Mouse (Mus musculus) MEL (cell line): Measurements from ENCODE around the gene Depdc5. TPM values are rescaled to one million over a fixed set of nuclear protein-coding genes. Genes with fewer than 3 reads are reported as not detected.

Experiments
- DNase-seq: peaks from one replicate; pipeline ENCODE4 v3.0.0; 2011; ENCODE audit warnings: low read depth, low spot score
- H3K27ac ChIP-seq: 2 replicates; pipeline ENCODE4 v1.5.1; 2012; ENCODE audit warnings: low read depth, mild to moderate bottlenecking, control low read depth, low read length, moderate library complexity; ENCODE audit not compliant: control insufficient read depth
- H3K27me3 ChIP-seq, 2 experiments: fragments of 150-350 bp in 1 of 2; sonication (generic) in 1 of 2; 2 replicates each; pipeline ENCODE4 v1.6.1; 2012; ENCODE audit warnings: low read length in 2 of 2, mild to moderate bottlenecking in 2 of 2, improper control_type of control experiment in 1 of 2, moderate library complexity in 1 of 2; ENCODE audit not compliant: insufficient read depth in 2 of 2, control insufficient read depth in 1 of 2
- H3K36me3 ChIP-seq, 2 experiments: 2 replicates each; pipeline ENCODE4 v1.6.1; 2012 to 2014; ENCODE audit warnings: low read length in 2 of 2, improper control_type of control experiment in 1 of 2, inconsistent platforms in 1 of 2, mild to moderate bottlenecking in 1 of 2; ENCODE audit not compliant: insufficient read depth in 2 of 2, control insufficient read depth in 1 of 2
- H3K4me1 ChIP-seq, 2 experiments: fragments of 150-350 bp in 1 of 2; sonication (generic) in 1 of 2; 2 replicates each; pipeline ENCODE4 v1.6.1; 2012; ENCODE audit warnings: low read length in 2 of 2, improper control_type of control experiment in 1 of 2, mild to moderate bottlenecking in 1 of 2; ENCODE audit not compliant: insufficient read depth in 2 of 2, control insufficient read depth in 1 of 2
- H3K4me3 ChIP-seq, 2 experiments: fragments of 150-350 bp in 1 of 2; sonication (generic) in 1 of 2; 2 replicates each; pipeline ENCODE4 v1.5.1; 2012; ENCODE audit warnings: low read depth in 2 of 2, low read length in 2 of 2, mild to moderate bottlenecking in 2 of 2, moderate library complexity in 2 of 2, control low read depth in 1 of 2, improper control_type of control experiment in 1 of 2; ENCODE audit not compliant: control insufficient read depth in 1 of 2, insufficient read depth in 1 of 2
- H3K79me2 ChIP-seq: 2 replicates; pipeline ENCODE4 v1.6.1; 2012; ENCODE audit warnings: mild to moderate bottlenecking, low read length, moderate library complexity; ENCODE audit not compliant: control insufficient read depth, poor library complexity, insufficient read depth
- H3K9ac ChIP-seq: 2 replicates; pipeline ENCODE4 v1.6.1; 2012; ENCODE audit warnings: low read depth, mild to moderate bottlenecking, control low read depth, low read length, moderate library complexity; ENCODE audit not compliant: control insufficient read depth, poor library complexity, severe bottlenecking
- H3K9me3 ChIP-seq: fragments of 150-350 bp; sonication (generic); replicated peaks from 2 replicates; pipeline ENCODE4 v1.6.1; 2012; ENCODE audit warnings: mild to moderate bottlenecking, low read length, improper control_type of control experiment, moderate library complexity; ENCODE audit not compliant: insufficient read depth
- BHLHE40 ChIP-seq: IDR thresholded peaks from 2 replicates; pipeline ENCODE4 v1.6.1; 2012; ENCODE audit warnings: low read depth, mild to moderate bottlenecking, inconsistent platforms, low read length, improper control_type of control experiment, borderline replicate concordance
- CHD1 ChIP-seq: IDR thresholded peaks from 2 replicates; pipeline ENCODE4 v1.6.1; 2012; ENCODE audit warnings: low read depth, mild to moderate bottlenecking, inconsistent platforms, low read length, improper control_type of control experiment
- CHD2 ChIP-seq: IDR thresholded peaks from 2 replicates; pipeline ENCODE4 v1.6.1; 2011; ENCODE audit warnings: low read length, improper control_type of control experiment
- CTCF ChIP-seq, 3 experiments: IDR thresholded peaks in 2 of 3; conservative IDR thresholded peaks in 1 of 3; 2 replicates each; pipeline ENCODE4 v1.5.1; 2011 to 2012; ENCODE audit warnings: low read length in 3 of 3, low read depth in 2 of 3, mild to moderate bottlenecking in 2 of 3, improper control_type of control experiment in 1 of 3, inconsistent platforms in 1 of 3, mixed read lengths in 1 of 3, moderate library complexity in 1 of 3; ENCODE audit not compliant: control insufficient read depth in 1 of 3, insufficient read depth in 1 of 3, poor library complexity in 1 of 3, severe bottlenecking in 1 of 3
- GABPA ChIP-seq: IDR thresholded peaks from 2 replicates; pipeline ENCODE4 v1.6.1; 2012; ENCODE audit warnings: low read depth, mild to moderate bottlenecking, inconsistent platforms, low read length, improper control_type of control experiment, moderate library complexity
- GATA1 ChIP-seq: IDR thresholded peaks from 2 replicates; pipeline ENCODE4 v1.6.1; 2011; ENCODE audit warnings: low read depth, low read length, improper control_type of control experiment
- KAT2A ChIP-seq: conservative IDR thresholded peaks from 2 replicates; pipeline ENCODE4 v1.6.1; 2012; ENCODE audit warnings: low read depth, low read length, improper control_type of control experiment, inconsistent platforms
- MAFK ChIP-seq: IDR thresholded peaks from 2 replicates; pipeline ENCODE4 v1.6.1; 2011; ENCODE audit warnings: low read depth, mild to moderate bottlenecking, low read length, improper control_type of control experiment, borderline replicate concordance
- MAX ChIP-seq: IDR thresholded peaks from 2 replicates; pipeline ENCODE4 v1.6.1; 2011; ENCODE audit warnings: low read length, improper control_type of control experiment
- MAZ ChIP-seq: IDR thresholded peaks from 2 replicates; pipeline ENCODE4 v1.6.1; 2012; ENCODE audit warnings: low read depth, mild to moderate bottlenecking, inconsistent platforms, low read length, improper control_type of control experiment
- MXI1 ChIP-seq: IDR thresholded peaks from 2 replicates; pipeline ENCODE4 v1.6.1; 2011; ENCODE audit warnings: mild to moderate bottlenecking, low read depth, low read length, improper control_type of control experiment
- MYB ChIP-seq: IDR thresholded peaks from 2 replicates; pipeline ENCODE4 v1.6.1; 2011; ENCODE audit warnings: mild to moderate bottlenecking, low read depth, low read length, improper control_type of control experiment
- MYC ChIP-seq: IDR thresholded peaks from 2 replicates; pipeline ENCODE4 v1.6.1; 2011; ENCODE audit warnings: low read depth, mild to moderate bottlenecking, low read length, improper control_type of control experiment, moderate library complexity
- NRF1 ChIP-seq: IDR thresholded peaks from 2 replicates; pipeline ENCODE4 v1.6.1; 2014; ENCODE audit warnings: low read depth, mild to moderate bottlenecking, inconsistent platforms, low read length, improper control_type of control experiment, moderate library complexity; ENCODE audit not compliant: poor library complexity, insufficient read depth, severe bottlenecking
- POLR2A ChIP-seq, 2 experiments: IDR thresholded peaks; 2 replicates each; pipeline ENCODE4 v1.6.1; 2011 to 2012; ENCODE audit warnings: low read length in 2 of 2, mild to moderate bottlenecking in 2 of 2, control low read depth in 1 of 2, improper control_type of control experiment in 1 of 2, low read depth in 1 of 2, moderate library complexity in 1 of 2; ENCODE audit not compliant: control insufficient read depth in 1 of 2, insufficient read depth in 1 of 2, poor library complexity in 1 of 2
- POLR2AphosphoS2 ChIP-seq: IDR thresholded peaks from 2 replicates; pipeline ENCODE4 v1.6.1; 2011; ENCODE audit warnings: low read length, improper control_type of control experiment
- POLR2AphosphoS5 ChIP-seq: IDR thresholded peaks from 2 replicates; pipeline ENCODE4 v1.6.1; 2012; ENCODE audit warnings: low read depth, borderline replicate concordance, mild to moderate bottlenecking, inconsistent platforms, low read length, moderate library complexity, mixed read lengths
- RAD21 ChIP-seq: IDR thresholded peaks from 2 replicates; pipeline ENCODE4 v1.6.1; 2011; ENCODE audit warnings: mild to moderate bottlenecking, low read depth, low read length, improper control_type of control experiment
- SMC3 ChIP-seq: IDR thresholded peaks from 2 replicates; pipeline ENCODE4 v1.6.1; 2011; ENCODE audit warnings: low read depth, low read length, improper control_type of control experiment
- TAL1 ChIP-seq: IDR thresholded peaks from 2 replicates; pipeline ENCODE4 v1.6.1; 2012; ENCODE audit warnings: mild to moderate bottlenecking, inconsistent platforms, low read length, moderate library complexity, mixed read lengths
- TBP ChIP-seq: IDR thresholded peaks from 2 replicates; pipeline ENCODE4 v1.8.0; 2011; ENCODE audit warnings: low read depth, low read length, improper control_type of control experiment
- TCF12 ChIP-seq: IDR thresholded peaks from 2 replicates; pipeline ENCODE4 v1.6.1; 2014; ENCODE audit warnings: low read depth, mild to moderate bottlenecking, inconsistent platforms, low read length, improper control_type of control experiment, moderate library complexity
- USF2 ChIP-seq, 2 experiments: IDR thresholded peaks; 2 replicates each; pipeline ENCODE4 v1.6.1; 2011 to 2012; ENCODE audit warnings: improper control_type of control experiment in 2 of 2, low read length in 2 of 2, borderline replicate concordance in 1 of 2, inconsistent platforms in 1 of 2, low read depth in 1 of 2, mild to moderate bottlenecking in 1 of 2; ENCODE audit not compliant: insufficient read depth in 1 of 2
- ZC3H11A ChIP-seq: IDR thresholded peaks from 2 replicates; pipeline ENCODE4 v1.6.1; 2012; ENCODE audit warnings: low read depth, mild to moderate bottlenecking, inconsistent platforms, low read length, improper control_type of control experiment
- ZMIZ1 ChIP-seq: IDR thresholded peaks from 2 replicates; pipeline ENCODE4 v1.6.1; 2012; ENCODE audit warnings: low read depth, mild to moderate bottlenecking, inconsistent platforms, low read length, improper control_type of control experiment, moderate library complexity
- polyA plus RNA-seq, 2 experiments: library from polyadenylated mRNA; stranded (reverse) in 1 of 2; unstranded in 1 of 2; fragments of >175 nt in 1 of 2; fragments of >200 nt in 1 of 2; gene quantifications; 2 replicates each; pipeline versions ENCODE4 v1.2.1 to v1.2.4; 2012; ENCODE audit warnings: low replicate concordance in 2 of 2, low read depth in 1 of 2; ENCODE audit not compliant: insufficient read length in 2 of 2, insufficient read depth in 1 of 2, missing spikeins in 1 of 2
- total RNA-seq: library from RNA; depleted of rRNA; stranded (reverse); fragments of 300-350 nt; gene quantifications from 2 replicates; pipeline ENCODE4 v1.2.3, GENCODE M21; 2012

Gene Depdc5
- total and polyA plus RNA-seq, 3 experiments = 20.3 to 23.9 TPM; not detected in 1

DNA sequence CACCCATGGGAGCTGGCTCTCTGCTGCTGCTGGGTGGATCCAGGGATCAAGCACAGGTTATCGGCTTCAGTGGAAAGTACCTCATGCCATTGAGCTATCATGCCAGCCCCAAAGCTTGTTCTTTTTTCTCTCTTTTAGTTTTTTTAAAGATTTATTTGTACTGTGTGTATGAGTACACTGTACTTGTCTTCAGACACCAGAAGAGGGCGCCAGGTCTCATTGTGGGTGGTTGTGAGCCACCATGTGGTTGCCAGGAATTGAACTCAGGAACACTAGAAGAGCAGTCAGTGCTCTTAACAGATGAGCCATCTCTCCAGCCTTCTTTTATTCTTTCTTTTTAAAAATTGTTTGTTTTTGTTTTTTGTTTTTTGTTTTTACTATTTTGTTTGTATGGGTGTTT, 71.2 kb downstream of the Depdc5 start:
- H3K36me3 ChIP-seq = peaks cover 2 to 7% of the 10 kb centered on the region in 2 experiments; a peak in 3 of 4 replicates
- no peaks in the 10 kb centered on the region for H3K9me3 ChIP-seq
- H3K79me2 ChIP-seq = no peaks in the 10 kb centered on the region
- TF ChIP-seq MAFK = no peak
- TF ChIP-seq MYB = no peak
- TF ChIP-seq CTCF (IDR thresholded peaks at IDR 0.05 in 2 of 3, conservative IDR thresholded peaks at IDR 0.05 in 1 of 3; ENCODE audit: control insufficient read depth in 1 of 3, insufficient read depth in 1 of 3, low read depth in 2 of 3, low read length in 3 of 3, poor library complexity in 1 of 3, severe bottlenecking in 1 of 3) = peak; percentile 59 to 86 (median 77)
- no peak for TF ChIP-seq TAL1
- no peak for TF ChIP-seq ZMIZ1
- TF ChIP-seq NRF1 = no peak
- TF ChIP-seq MAZ = no peak
- TF ChIP-seq POLR2AphosphoS5 = no peak
- TF ChIP-seq POLR2A (IDR thresholded peaks at IDR 0.05; ENCODE audit: control insufficient read depth in 1 of 2, insufficient read depth in 1 of 2, low read depth in 1 of 2, low read length in 2 of 2, poor library complexity in 1 of 2) = no peak
- TF ChIP-seq CHD1 = no peak
- TF ChIP-seq SMC3 = peak; percentile 82
- peak; percentile 52 for TF ChIP-seq ZC3H11A
- TF ChIP-seq RAD21 = peak; percentile 50
- TF ChIP-seq KAT2A = no peak
- TF ChIP-seq MAX = peak; percentile 27; the same call in 1 of the 2 replicates
- no peak for TF ChIP-seq BHLHE40
- TF ChIP-seq USF2 (IDR thresholded peaks at IDR 0.05; ENCODE audit: borderline replicate concordance in 1 of 2, insufficient read depth in 1 of 2, low read depth in 1 of 2, low read length in 2 of 2) = no peak
- 0 out of 2 replicates have a peak, but pooled peaks have one; percentile 14 for TF ChIP-seq MXI1
- peak; percentile 85; the same call in 1 of the 2 replicates for TF ChIP-seq MYC
- 0 out of 2 replicates have a peak, but pooled peaks have one; percentile 31 for TF ChIP-seq TBP
- peak; percentile 79 for DNase-seq
- H3K9ac ChIP-seq = no peak overlapping the region
- no peak overlapping the region for H3K27ac ChIP-seq
- H3K4me1 ChIP-seq = peaks cover 0 to 5% of the 10 kb centered on the region in 2 experiments; a peak in 2 of 4 replicates
- H3K27me3 ChIP-seq = no peaks in the 10 kb centered on the region
- no peak overlapping the region for H3K4me3 ChIP-seq

DNA sequence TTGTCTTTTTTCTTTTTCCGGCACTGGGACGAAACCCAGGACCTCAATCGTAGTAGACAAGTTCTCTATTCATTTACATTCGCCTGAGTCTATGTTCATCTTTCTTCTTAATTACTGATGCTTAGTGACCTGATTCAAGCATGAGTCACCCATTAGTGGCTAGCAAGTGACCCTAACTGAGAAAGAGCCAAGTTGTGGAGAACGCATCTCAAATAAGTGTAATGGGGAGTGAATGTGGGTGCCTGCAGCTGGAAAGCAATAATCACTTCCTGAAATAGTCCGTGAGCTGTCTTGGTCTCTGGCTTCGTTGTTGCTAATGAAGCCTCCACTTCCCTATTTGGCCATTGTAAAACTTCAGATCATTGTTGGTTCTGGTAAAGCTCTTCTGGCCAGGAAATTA, 77.1 kb downstream of the Depdc5 start:
- no peak for TF ChIP-seq POLR2AphosphoS2
- TF ChIP-seq TBP = no peak
- TF ChIP-seq CHD2 = no peak
- TF ChIP-seq POLR2A (IDR thresholded peaks at IDR 0.05; ENCODE audit: control insufficient read depth in 1 of 2, insufficient read depth in 1 of 2, low read depth in 1 of 2, low read length in 2 of 2, poor library complexity in 1 of 2) = no peak
- TF ChIP-seq MXI1 = no peak
- TF ChIP-seq GABPA = no peak
- no peak for TF ChIP-seq TCF12
- TF ChIP-seq GATA1 = no peak
- no peak for TF ChIP-seq MAX
- TF ChIP-seq NRF1 = no peak
- TF ChIP-seq RAD21 = no peak
- H3K27ac ChIP-seq = no peak overlapping the region
- no peaks in the 10 kb centered on the region for H3K27me3 ChIP-seq
- H3K36me3 ChIP-seq = peaks cover 0 to 4% of the 10 kb centered on the region in 2 experiments; a peak in 2 of 4 replicates
- no peak overlapping the region for H3K9ac ChIP-seq
- peak; percentile 35 for DNase-seq
- H3K4me3 ChIP-seq = no peak overlapping the region
- H3K4me1 ChIP-seq = no peaks in the 10 kb centered on the region
- H3K9me3 ChIP-seq = no peaks in the 10 kb centered on the region
- H3K79me2 ChIP-seq = no peaks in the 10 kb centered on the region
